Mouse (Mus musculus) layer of hippocampus, adult 2 months (tissue): ENCODE data around the gene Aspa. TPM values are rescaled to one million over a fixed set of nuclear protein-coding genes. Genes with fewer than 3 reads are reported as not detected.

Experiments used
- DNase-seq, 2 experiments: peaks; one replicate each; pipeline ENCODE4 v3.0.0; 2022; ENCODE audit warnings: low spot score in 2 of 2
- H3K27ac ChIP-seq: fragments of 200-600 bp; 2 replicates; pipeline ENCODE4 v1.8.1; 2022
- H3K4me3 ChIP-seq: fragments of 200-600 bp; 2 replicates; pipeline ENCODE4 v1.8.1; 2022; ENCODE audit warnings: mild to moderate bottlenecking
- CTCF ChIP-seq: fragments of 200-600 bp; conservative IDR thresholded peaks from 2 replicates; pipeline ENCODE4 v1.8.1; 2022; ENCODE audit warnings: antibody characterized with exemption, mild to moderate bottlenecking, moderate library complexity
- total RNA-seq, 2 experiments: library from RNA; stranded (reverse); gene quantifications; 2 replicates each; pipeline ENCODE4 v1.2.3; 2021

Aspa gene
- total RNA-seq, 2 experiments from 2014 or later = 10.8 to 12.6 TPM

GRCm38 (mm10) chr11:73284351-73284750 is 45.0 kb downstream of the Aspa start:
- no peak for DNase-seq
- no peak for TF ChIP-seq CTCF
- peak overlapping the region; percentile 72; the same call in 1 of the 2 replicates for H3K27ac ChIP-seq
- no peak overlapping the region for H3K4me3 ChIP-seq

- peak overlapping the region; percentile 64; the same call in 1 of the 2 replicates for H3K27ac ChIP-seq
- DNase-seq = no peak
- H3K4me3 ChIP-seq = no peak overlapping the region
- no peak for TF ChIP-seq CTCF
These were observed 45.5 kb downstream of the Aspa start for GRCm38 (mm10) chr11:73283926-73284325.

- no peak for TF ChIP-seq CTCF
- Histone ChIP-seq H3K4me3 (no peak overlapping the region), H3K27ac (peak overlapping the region; percentile 64)
- no peak for DNase-seq
These were observed 46.0 kb downstream of the Aspa start for GRCm38 (mm10) chr11:73283369-73283768.

- peak; percentile 76 for TF ChIP-seq CTCF
- H3K27ac ChIP-seq = peak overlapping the region; percentile 85
- peak; percentile 72 to 76 for DNase-seq
- H3K4me3 ChIP-seq = peak overlapping the region; percentile 52
These were observed 47.8 kb downstream of the Aspa start for GRCm38 (mm10) chr11:73281528-73282027.

GRCm38 (mm10) chr11:73280710-73281109 is 48.7 kb downstream of the Aspa start:
- Histone ChIP-seq H3K4me3 (no peak overlapping the region), H3K27ac (no peak overlapping the region)
- no peak for DNase-seq
- no peak for TF ChIP-seq CTCF

GRCm38 (mm10) chr11:73274821-73275220 is 54.6 kb downstream of the Aspa start:
- no peak for DNase-seq
- no peak overlapping the region for H3K27ac ChIP-seq
- no peak for TF ChIP-seq CTCF
- no peak overlapping the region for H3K4me3 ChIP-seq

GRCm38 (mm10) chr11:73267267-73267666 is 62.1 kb downstream of the Aspa start, which contains the start of gene Trpv3:
Trpv3 (plus strand) TSS chr11:73267388.
- no peak for TF ChIP-seq CTCF
- Histone ChIP-seq H3K27ac (no peak within 1 kb of the TSS), H3K4me3 (no peak within 1 kb of the TSS)
- DNase-seq = no peak

GRCm38 (mm10) chr11:73261385-73261784 is 68.0 kb downstream of the Aspa start:
- Histone ChIP-seq H3K4me3 (no peak overlapping the region), H3K27ac (no peak overlapping the region)
- TF ChIP-seq CTCF = no peak
- no peak for DNase-seq

GRCm38 (mm10) chr11:73260457-73260856 is 68.9 kb downstream of the Aspa start:
- no peak for DNase-seq
- Histone ChIP-seq H3K27ac (no peak overlapping the region), H3K4me3 (no peak overlapping the region)
- TF ChIP-seq CTCF = no peak

- H3K27ac ChIP-seq = no peak overlapping the region
- TF ChIP-seq CTCF = no peak
- no peak overlapping the region for H3K4me3 ChIP-seq
- DNase-seq = no peak
These were observed 70.7 kb downstream of the Aspa start for GRCm38 (mm10) chr11:73258664-73259063.

GRCm38 (mm10) chr11:73257362-73257945 is 71.9 kb downstream of the Aspa start:
- DNase-seq = no peak
- H3K27ac ChIP-seq = no peak overlapping the region
- no peak for TF ChIP-seq CTCF
- H3K4me3 ChIP-seq = no peak overlapping the region

Other genes starting within 250 kb of the Aspa start
- gene Itgae, start 239.0 kb downstream of the Aspa start, total RNA-seq = under 1 TPM; 0.15 to 0.20 TPM
- under 1 TPM; 0.33 to 0.44 TPM for gene Haspin, start 191.3 kb downstream of the Aspa start, total RNA-seq
- gene P2rx5, start 169.2 kb downstream of the Aspa start, total RNA-seq = 1 to 10 TPM; 2.0 to 3.1 TPM
- gene Emc6, start 152.6 kb downstream of the Aspa start, total RNA-seq = 10 to 100 TPM; 44.6 to 47.5 TPM
- gene Tax1bp3, start 152.5 kb downstream of the Aspa start, total RNA-seq = 1 to 10 TPM; 9.2 TPM
- gene Ctns, start 130.6 kb downstream of the Aspa start, total RNA-seq = 10 to 100 TPM; 20.1 to 23.2 TPM
- gene Shpk, start 130.1 kb downstream of the Aspa start, total RNA-seq = 1 to 10 TPM; 3.1 to 3.2 TPM
- not detected for gene Trpv1, start 95.3 kb downstream of the Aspa start, total RNA-seq
- under 1 TPM; 0.54 to 0.59 TPM for gene Trpv3, start 62.2 kb downstream of the Aspa start, total RNA-seq
- gene Gm49340, start 145 bp upstream of the Aspa start, total RNA-seq = not detected
- not detected for gene Spata22, start 145 bp upstream of the Aspa start, total RNA-seq
- gene Olfr20, start 21.2 kb upstream of the Aspa start, total RNA-seq = not detected
- not detected for gene Olfr376, start 41.6 kb upstream of the Aspa start, total RNA-seq
- gene Olfr1, start 70.0 kb upstream of the Aspa start, total RNA-seq = not detected
- not detected for gene Olfr378, start 98.9 kb upstream of the Aspa start, total RNA-seq
- not detected for gene Olfr380, start 127.9 kb upstream of the Aspa start, total RNA-seq
- not detected for gene Olfr381, start 162.0 kb upstream of the Aspa start, total RNA-seq
- gene Olfr382, start 187.6 kb upstream of the Aspa start, total RNA-seq = not detected